Comparison of ENCODE assay signal across 8 mouse cellular contexts in genomic region chr9:54917010-54917677, GRCm38 (mm10). TPM values are rescaled to one million over a fixed set of nuclear protein-coding genes. Genes with fewer than 3 reads are reported as not detected.
DNase-seq lines count a peak whose midpoint lies in the region; ATAC-seq lines count a peak whose summit lies in the region.

Gene Hykk, plus strand, starts transcription at chr9:54917283.

- peak within 1 kb of the TSS; percentile 76 for H3K4me2 ChIP-seq in embryonic facial prominence, embryonic 11.5 days (ENCODE audit: low read depth, low read length)
- peak within 1 kb of the TSS; percentile 91 for H3K4me2 ChIP-seq in intestine, embryonic 16.5 days (ENCODE audit: low read depth, low read length)

- H3K36me3 ChIP-seq in embryonic facial prominence, embryonic 11.5 days (replicated peaks; ENCODE audit: control insufficient read depth, insufficient read depth, low read depth, low read length): no peaks in the 10 kb centered on the region
- no peaks in the 10 kb centered on the region for H3K36me3 ChIP-seq in intestine, embryonic 16.5 days (ENCODE audit: control insufficient read depth, insufficient read depth, low read length)

- H3K4me1 ChIP-seq in embryonic facial prominence, embryonic 11.5 days (ENCODE audit: control insufficient read depth, insufficient read depth, low read length): no peaks in the 10 kb centered on the region
- H3K4me1 ChIP-seq in intestine, embryonic 16.5 days (ENCODE audit: control insufficient read depth, insufficient read depth, low read length): no peaks in the 10 kb centered on the region

- H3K27ac ChIP-seq in embryonic facial prominence, embryonic 11.5 days (replicated peaks; ENCODE audit: low read depth, low read length): peak within 1 kb of the TSS; percentile 7; the same call in 1 of the 2 replicates
- H3K27ac ChIP-seq in intestine, embryonic 16.5 days (ENCODE audit: low read length): peak within 1 kb of the TSS; percentile 61

- under 1% methylated on average over 34 of the region's 34 CpGs for WGBS in embryonic facial prominence, embryonic 11.5 days
- under 1% methylated on average over 34 of the region's 34 CpGs for WGBS in intestine, embryonic 16.5 days

- no peaks in the 10 kb centered on the region for H3K9me3 ChIP-seq in embryonic facial prominence, embryonic 11.5 days (replicated peaks; ENCODE audit: control insufficient read depth, low read length)
- no peaks in the 10 kb centered on the region for H3K9me3 ChIP-seq in intestine, embryonic 16.5 days (ENCODE audit: control insufficient read depth, low read length)

- H3K4me3 ChIP-seq in embryonic facial prominence, embryonic 11.5 days (ENCODE audit: low read depth, low read length): peak within 1 kb of the TSS; percentile 67
- peak within 1 kb of the TSS; percentile 71 for H3K4me3 ChIP-seq in intestine, embryonic 16.5 days (ENCODE audit: low read length)

- no peaks in the 10 kb centered on the region for H3K27me3 ChIP-seq in embryonic facial prominence, embryonic 11.5 days (ENCODE audit: control insufficient read depth, insufficient read depth, low read length)
- no peaks in the 10 kb centered on the region for H3K27me3 ChIP-seq in intestine, embryonic 16.5 days (replicated peaks; ENCODE audit: control insufficient read depth, insufficient read depth, low read length)

- peak; percentile 99 for ATAC-seq in embryonic facial prominence, embryonic 11.5 days (replicated peaks; ENCODE audit: insufficient number of reproducible peaks, low FRiP score, low TSS enrichment, low read depth)
- ATAC-seq in intestine, embryonic 16.5 days: peak; percentile 99

- H3K9ac ChIP-seq in embryonic facial prominence, embryonic 11.5 days (replicated peaks; ENCODE audit: low read length): peak within 1 kb of the TSS; percentile 59
- H3K9ac ChIP-seq in intestine, embryonic 16.5 days (ENCODE audit: low read depth, low read length): peak within 1 kb of the TSS; percentile 84

- DNase-seq in adrenal gland, postnatal 25 days: peak; percentile 81
- DNase-seq in embryonic facial prominence, embryonic 11.5 days (ENCODE audit: low spot score): peak; percentile 95
- DNase-seq in gonadal fat pad, adult 2 months (ENCODE audit: low read depth): peak; percentile 71
- DNase-seq in left cerebral cortex, postnatal 25 days (ENCODE audit: low spot score in 2 of 2): peak; percentile 84 to 97
- DNase-seq in mesoderm, embryonic 11.5 days (ENCODE audit: low read depth, low spot score): peak; percentile 94
- peak; percentile 86 for DNase-seq in right cerebral cortex, postnatal 25 days
- DNase-seq in urinary bladder, postnatal 36 days (ENCODE audit: low spot score in 2 of 2): peak; percentile 71 to 87

- intact Hi-C loops in left cerebral cortex, postnatal 25 days (cut with DNase I): loop anchor here (5.0 kb wide), 1 partner anchor 35 kb away; the partner anchor contains the start of genes AY074887 and Psma4

RNA-seq across cellular contexts. Expression of gene Hykk, which starts in this region (rescaled TPM):
- total RNA-seq in adrenal gland, postnatal 25 days (2021): 2.4 and 2.5 TPM in 2 replicates
- polyA plus RNA-seq in embryonic facial prominence, embryonic 11.5 days (2014; fragmentation: Nextera tagmentation; extraction: Ambion mirVana): 5.8 and 6.1 TPM in 2 replicates
- polyA plus RNA-seq in gonadal fat pad, adult 2 months (2012; rRNA removed): 1.3 and 2.1 TPM in 2 replicates
- 2.5 and 2.7 TPM in 2 replicates for polyA plus RNA-seq in intestine, embryonic 16.5 days (2015; fragmentation: Nextera tagmentation; extraction: Ambion mirVana)
- 1 to 10 TPM; 1.5 to 1.7 TPM for total RNA-seq in left cerebral cortex, postnatal 25 days (2021)

Comparison
In these comparisons a context has a peak if more than half of its experiments do, and no peak if none do; other contexts are left out.
1. Peak in every context shown above with its lines: DNase-seq, ATAC-seq, H3K4me3 ChIP-seq and H3K27ac ChIP-seq.